Mouse (Mus musculus): ENCODE data around the gene Il10ra. TPM values are rescaled to one million over a fixed set of nuclear protein-coding genes. Genes with fewer than 3 reads are reported as not detected.

Gene Il10ra
- polyA plus RNA-seq, 1 experiment = 32.8 TPM

GRCm38 (mm10) chr9:45236744-45237143 lies 32.2 kb downstream of the Il10ra start:
- TF ChIP-seq POLR2A (IDR thresholded peaks at IDR 0.05; ENCODE audit: borderline replicate concordance, control insufficient read depth, low read depth, low read length) (no peak), CTCF (IDR thresholded peaks at IDR 0.05; ENCODE audit: control insufficient read depth, insufficient read depth, low read length) (no peak)
- WGBS = 68% methylated on average over 7 of the region's 7 CpGs
- no peak overlapping the region for H3K4me3 ChIP-seq (replicated peaks; ENCODE audit: control insufficient read depth, low read depth, low read length)
- H3K27ac ChIP-seq (ENCODE audit: control insufficient read depth, insufficient read depth, low read depth, low read length, poor library complexity) = no peak overlapping the region
- peaks cover 4% of the 10 kb centered on the region; the same call in 1 of the 2 replicates for H3K4me1 ChIP-seq (ENCODE audit: control insufficient read depth, insufficient read depth, low read length)

GRCm38 (mm10) chr9:45235668-45236227 lies 33.2 kb downstream of the Il10ra start:
- TF ChIP-seq POLR2A (IDR thresholded peaks at IDR 0.05; ENCODE audit: borderline replicate concordance, control insufficient read depth, low read depth, low read length) (no peak), CTCF (IDR thresholded peaks at IDR 0.05; ENCODE audit: control insufficient read depth, insufficient read depth, low read length) (no peak)
- peak overlapping the region; percentile 52 for H3K27ac ChIP-seq (ENCODE audit: control insufficient read depth, insufficient read depth, low read depth, low read length, poor library complexity)
- H3K4me3 ChIP-seq (replicated peaks; ENCODE audit: control insufficient read depth, low read depth, low read length) = no peak overlapping the region
- WGBS = 24% methylated on average over 6 of the region's 6 CpGs
- H3K4me1 ChIP-seq (ENCODE audit: control insufficient read depth, insufficient read depth, low read length) = peaks cover 2% of the 10 kb centered on the region; the same call in 1 of the 2 replicates

- TF ChIP-seq CTCF (IDR thresholded peaks at IDR 0.05; ENCODE audit: control insufficient read depth, insufficient read depth, low read length) = no peak
- TF ChIP-seq POLR2A (IDR thresholded peaks at IDR 0.05; ENCODE audit: borderline replicate concordance, control insufficient read depth, low read depth, low read length) = no peak
Measured at GRCm38 (mm10) chr9:45229359-45229758, 39.6 kb downstream of the Il10ra start.

GRCm38 (mm10) chr9:45221567-45221966 lies 47.4 kb downstream of the Il10ra start:
- Histone ChIP-seq H3K4me1 (ENCODE audit: control insufficient read depth, insufficient read depth, low read length) (no peaks in the 10 kb centered on the region; the same call in 1 of the 2 replicates), H3K4me3 (replicated peaks; ENCODE audit: control insufficient read depth, low read depth, low read length) (no peak overlapping the region), H3K27ac (ENCODE audit: control insufficient read depth, insufficient read depth, low read depth, low read length, poor library complexity) (no peak overlapping the region)
- WGBS = 7% methylated on average over 6 of the region's 6 CpGs
- TF ChIP-seq POLR2A (IDR thresholded peaks at IDR 0.05; ENCODE audit: borderline replicate concordance, control insufficient read depth, low read depth, low read length) = no peak
- peak; percentile 94 for TF ChIP-seq CTCF (IDR thresholded peaks at IDR 0.05; ENCODE audit: control insufficient read depth, insufficient read depth, low read length)

More at GRCm38 (mm10) chr9:45229359-45229758, 39.6 kb downstream of the Il10ra start:
- H3K27ac ChIP-seq (ENCODE audit: control insufficient read depth, insufficient read depth, low read depth, low read length, poor library complexity) = no peak overlapping the region
- no peaks in the 10 kb centered on the region for H3K4me1 ChIP-seq (ENCODE audit: control insufficient read depth, insufficient read depth, low read length)
- no peak overlapping the region for H3K4me3 ChIP-seq (replicated peaks; ENCODE audit: control insufficient read depth, low read depth, low read length)
- 43% methylated on average over 8 of the region's 8 CpGs for WGBS

- no peak for TF ChIP-seq CTCF (IDR thresholded peaks at IDR 0.05; ENCODE audit: control insufficient read depth, insufficient read depth, low read length)
- no peak for TF ChIP-seq POLR2A (IDR thresholded peaks at IDR 0.05; ENCODE audit: borderline replicate concordance, control insufficient read depth, low read depth, low read length)
- H3K4me3 ChIP-seq (replicated peaks; ENCODE audit: control insufficient read depth, low read depth, low read length) = no peak overlapping the region
- no peak overlapping the region for H3K27ac ChIP-seq (ENCODE audit: control insufficient read depth, insufficient read depth, low read depth, low read length, poor library complexity)
- H3K4me1 ChIP-seq (ENCODE audit: control insufficient read depth, insufficient read depth, low read length) = no peaks in the 10 kb centered on the region; the same call in 1 of the 2 replicates
- WGBS = 66% methylated on average over 3 of the region's 3 CpGs
Measured at GRCm38 (mm10) chr9:45219644-45220043, 49.3 kb downstream of the Il10ra start.

GRCm38 (mm10) chr9:45215526-45216179 lies 53.3 kb downstream of the Il10ra start:
- no peak overlapping the region for H3K4me3 ChIP-seq (replicated peaks; ENCODE audit: control insufficient read depth, low read depth, low read length)
- no peak overlapping the region for H3K27ac ChIP-seq (ENCODE audit: control insufficient read depth, insufficient read depth, low read depth, low read length, poor library complexity)
- TF ChIP-seq CTCF (IDR thresholded peaks at IDR 0.05; ENCODE audit: control insufficient read depth, insufficient read depth, low read length) = no peak
- no peak for TF ChIP-seq POLR2A (IDR thresholded peaks at IDR 0.05; ENCODE audit: borderline replicate concordance, control insufficient read depth, low read depth, low read length)
- WGBS = 70% methylated on average over 11 of the region's 11 CpGs
- no peaks in the 10 kb centered on the region for H3K4me1 ChIP-seq (ENCODE audit: control insufficient read depth, insufficient read depth, low read length)

- no peak overlapping the region for H3K27ac ChIP-seq (ENCODE audit: control insufficient read depth, insufficient read depth, low read depth, low read length, poor library complexity)
- WGBS = 77% methylated on average over 6 of the region's 6 CpGs
- H3K4me1 ChIP-seq (ENCODE audit: control insufficient read depth, insufficient read depth, low read length) = no peaks in the 10 kb centered on the region
- no peak overlapping the region for H3K4me3 ChIP-seq (replicated peaks; ENCODE audit: control insufficient read depth, low read depth, low read length)
- no peak for TF ChIP-seq CTCF (IDR thresholded peaks at IDR 0.05; ENCODE audit: control insufficient read depth, insufficient read depth, low read length)
Measured at GRCm38 (mm10) chr9:45212001-45212400, 56.9 kb downstream of the Il10ra start.

- no peak for TF ChIP-seq CTCF (IDR thresholded peaks at IDR 0.05; ENCODE audit: control insufficient read depth, insufficient read depth, low read length)
- TF ChIP-seq POLR2A (IDR thresholded peaks at IDR 0.05; ENCODE audit: borderline replicate concordance, control insufficient read depth, low read depth, low read length) = no peak
- WGBS = 68% methylated on average over 7 of the region's 7 CpGs
- H3K27ac ChIP-seq (ENCODE audit: control insufficient read depth, insufficient read depth, low read depth, low read length, poor library complexity) = no peak overlapping the region
Measured at GRCm38 (mm10) chr9:45207015-45207743, 61.8 kb downstream of the Il10ra start.

More at GRCm38 (mm10) chr9:45207015-45207743, 61.8 kb downstream of the Il10ra start:
- no peak overlapping the region for H3K4me3 ChIP-seq (replicated peaks; ENCODE audit: control insufficient read depth, low read depth, low read length)
- H3K4me1 ChIP-seq (ENCODE audit: control insufficient read depth, insufficient read depth, low read length) = peaks cover 2% of the 10 kb centered on the region
